Mouse (Mus musculus) regulatory T cell (primary cell): ENCODE results near the gene Olfr1314.

ENCODE experiments used
- in situ Hi-C: fragments of 300-600 bp; cut with MboI, MseI; formaldehyde crosslinking; loops from one replicate; pipeline ENCODE4 v1.15.1; 2025; ENCODE audit warnings: high pct_unique_total_duplicates

Olfr1314 gene

GRCm38 (mm10) chr2:112096681-112097080 is at the start of gene Olfr1314:
TSS of gene Olfr1314 (minus strand) at chr2:112096781.
- in situ Hi-C loops: no loop called here

- in situ Hi-C loops: no loop called here
Measured at GRCm38 (mm10) chr2:112140029-112140428, 43.4 kb upstream of the Olfr1314 start, which contains the start of gene Olfr1317. TSS of gene Olfr1317 (plus strand) at chr2:112140329.

- in situ Hi-C loops: no loop called here
Measured at GRCm38 (mm10) chr2:112134877-112135276, 38.3 kb upstream of the Olfr1314 start, which contains the start of gene Olfr1316. TSS of gene Olfr1316 (minus strand) at chr2:112134977.

DNA sequence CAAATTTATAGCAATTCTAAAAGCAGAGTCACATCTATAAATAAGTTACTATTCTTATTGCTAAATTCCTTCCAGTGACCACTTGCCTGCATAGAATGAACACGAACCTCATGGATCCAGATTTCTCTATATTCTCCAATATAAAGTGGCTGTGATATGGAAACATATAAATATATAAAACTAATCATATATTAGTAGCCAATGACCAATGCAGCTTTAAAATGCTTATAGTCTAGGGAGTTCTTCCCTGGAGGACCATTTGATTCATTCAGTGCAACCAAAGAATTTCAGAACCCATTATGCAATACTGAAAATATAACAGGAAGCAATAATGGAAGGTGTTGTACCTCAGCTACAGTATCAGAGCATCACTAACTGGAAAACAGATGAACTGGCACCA is 18.8 kb upstream of the Olfr1314 start, which contains the start of gene Olfr1315-ps1:
TSS of gene Olfr1315-ps1 (minus strand) at position 101 of the 400 bp plus-strand sequence.
- in situ Hi-C loops: no loop called here

DNA sequence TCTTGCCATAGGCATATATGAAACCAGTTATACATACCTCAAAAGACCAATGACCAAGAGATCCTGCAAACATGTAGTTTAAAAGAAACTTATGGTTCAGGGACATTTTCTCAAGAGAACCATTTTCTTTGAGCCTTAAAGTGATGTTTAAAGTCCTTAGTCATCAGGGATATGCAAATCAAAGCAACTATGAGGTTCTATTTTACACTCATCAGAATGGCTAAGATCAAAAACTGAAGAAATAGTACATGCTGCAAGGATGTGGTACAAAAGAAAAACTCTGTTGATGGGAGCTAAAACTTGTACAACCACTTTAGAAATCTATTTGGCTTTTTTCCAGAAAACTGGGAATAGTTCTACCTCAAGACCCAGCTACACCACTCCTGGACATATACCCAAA is 18.8 kb downstream of the Olfr1314 start, which contains the start of gene Olfr1313:
TSS of gene Olfr1313 (minus strand) at position 101 of the 400 bp plus-strand sequence.
- in situ Hi-C loops: no loop called here

- in situ Hi-C loops: no loop called here
Measured at GRCm38 (mm10) chr2:112050138-112050537, 46.4 kb downstream of the Olfr1314 start, which contains the start of gene Olfr1312. TSS of gene Olfr1312 (minus strand) at chr2:112050238.
